Mouse (Mus musculus): ENCODE data around the gene Il15ra. TPM values are rescaled to one million over a fixed set of nuclear protein-coding genes. Genes with fewer than 3 reads are reported as not detected.

Il15ra gene
- polyA plus RNA-seq, 1 experiment from 2014 or later = 5.1 TPM

DNA sequence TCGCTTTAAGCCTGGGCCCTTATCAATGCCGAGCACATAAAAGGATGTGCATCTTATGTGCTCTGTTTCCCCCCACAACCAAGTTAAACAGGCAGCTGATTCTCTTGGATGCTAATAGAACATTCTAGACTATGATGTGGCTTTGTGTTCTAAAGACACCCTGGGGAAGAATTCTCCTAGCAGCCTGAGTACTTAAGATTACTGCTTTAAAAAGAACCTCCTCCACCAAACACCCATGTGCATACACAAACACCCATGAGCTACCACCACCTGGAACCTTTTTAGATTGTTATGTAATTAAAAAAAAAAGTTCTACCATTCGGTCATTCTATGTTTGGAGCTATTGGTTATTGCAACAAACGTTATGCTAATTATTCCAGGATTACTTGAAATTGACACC is 67.3 kb downstream of the Il15ra start:
- H3K27me3 ChIP-seq (ENCODE audit: insufficient read depth, poor library complexity, severe bottlenecking) = no peaks in the 10 kb centered on the region
- H3K9me3 ChIP-seq = no peaks in the 10 kb centered on the region
- peaks cover 20% of the 10 kb centered on the region for H3K36me3 ChIP-seq
- no peak overlapping the region for H3K27ac ChIP-seq
- 75% methylated on average over 4 of the region's 4 CpGs for WGBS
- DNase-seq (ENCODE audit: low spot score) = no peak
- 0 out of 2 replicates have a peak, but pooled peaks cover 11% of the 10 kb centered on the region for H3K4me1 ChIP-seq
- H3K4me3 ChIP-seq = no peak overlapping the region

DNA sequence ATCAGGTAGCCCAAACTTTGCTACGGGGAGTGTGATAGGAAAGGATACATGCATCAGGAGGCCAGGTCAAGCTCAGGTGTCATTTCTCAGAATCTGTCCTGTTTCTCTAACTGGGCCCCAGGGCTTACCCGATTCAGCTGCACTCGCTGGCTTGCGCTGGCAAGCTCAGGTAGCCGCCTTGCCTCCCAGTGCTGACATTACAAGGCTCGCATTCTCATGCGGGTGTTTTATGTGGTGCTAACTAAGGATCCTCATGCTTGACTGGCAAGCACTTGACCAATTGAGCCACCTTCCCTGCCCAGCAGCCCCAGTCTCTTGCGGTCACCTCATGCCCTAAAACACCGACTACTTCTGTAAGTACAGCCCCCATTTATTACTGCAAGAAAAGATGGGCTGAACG is 69.3 kb downstream of the Il15ra start:
- DNase-seq (ENCODE audit: low spot score) = no peak
- H3K36me3 ChIP-seq = peaks cover 5% of the 10 kb centered on the region
- 90% methylated on average over 10 of the region's 10 CpGs for WGBS
- H3K27ac ChIP-seq = no peak overlapping the region
- H3K9me3 ChIP-seq = no peaks in the 10 kb centered on the region
- peaks cover 16% of the 10 kb centered on the region for H3K4me1 ChIP-seq
- no peaks in the 10 kb centered on the region for H3K27me3 ChIP-seq (ENCODE audit: insufficient read depth, poor library complexity, severe bottlenecking)
- no peak overlapping the region for H3K4me3 ChIP-seq

DNA sequence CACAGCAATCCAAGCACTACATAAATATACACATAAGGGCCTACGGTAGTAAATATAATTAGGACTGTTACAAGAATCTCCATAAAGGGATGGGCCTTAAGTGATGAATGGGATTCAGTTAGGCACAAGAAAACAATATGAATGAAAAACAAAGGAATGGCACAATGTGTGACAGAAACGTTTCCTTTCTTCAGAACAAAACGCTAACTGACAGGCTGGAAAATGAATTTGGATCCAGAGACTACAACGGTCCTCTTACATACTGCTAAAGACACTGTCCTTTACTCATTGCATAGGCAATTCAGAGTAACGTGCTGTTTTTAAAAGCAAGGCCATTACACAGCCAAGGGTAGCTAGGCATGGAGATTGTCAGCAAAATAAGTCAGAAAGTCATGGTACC is 70.0 kb downstream of the Il15ra start:
- no peak for DNase-seq (ENCODE audit: low spot score)
- Histone ChIP-seq H3K9me3 (no peaks in the 10 kb centered on the region), H3K27me3 (ENCODE audit: insufficient read depth, poor library complexity, severe bottlenecking) (no peaks in the 10 kb centered on the region), H3K36me3 (peaks cover 6% of the 10 kb centered on the region), H3K4me3 (no peak overlapping the region), H3K4me1 (peaks cover 22% of the 10 kb centered on the region), H3K27ac (no peak overlapping the region)
- 91% methylated on average over 5 of the region's 5 CpGs for WGBS

- WGBS = 52% methylated on average over 8 of the region's 8 CpGs
- peaks cover 17% of the 10 kb centered on the region for H3K36me3 ChIP-seq
- peak overlapping the region; percentile 96 for H3K27ac ChIP-seq
- no peaks in the 10 kb centered on the region for H3K27me3 ChIP-seq (ENCODE audit: insufficient read depth, poor library complexity, severe bottlenecking)
- H3K9me3 ChIP-seq = no peaks in the 10 kb centered on the region
- DNase-seq (ENCODE audit: low spot score) = no peak
- peak overlapping the region; percentile 88 for H3K4me3 ChIP-seq
- H3K4me1 ChIP-seq = peaks cover 22% of the 10 kb centered on the region
Observed at GRCm38 (mm10) chr2:11776415-11776814, 71.3 kb downstream of the Il15ra start.

- H3K27ac ChIP-seq = peak within 1 kb of the TSS; percentile 96
- WGBS = under 1% methylated on average over 73 of the region's 73 CpGs
- H3K36me3 ChIP-seq = peaks cover 27% of the 10 kb centered on the region
- H3K27me3 ChIP-seq (ENCODE audit: insufficient read depth, poor library complexity, severe bottlenecking) = no peaks in the 10 kb centered on the region
- DNase-seq (ENCODE audit: low spot score) = peak; percentile 100
- H3K4me3 ChIP-seq = peak within 1 kb of the TSS; percentile 88
- H3K9me3 ChIP-seq = no peaks in the 10 kb centered on the region
- peaks cover 22% of the 10 kb centered on the region for H3K4me1 ChIP-seq
Observed at GRCm38 (mm10) chr2:11777091-11778068, 72.3 kb downstream of the Il15ra start, which contains the start of the genes Fbh1 and Ankrd16. Gene Fbh1 (minus strand): TSS chr2:11777582. Gene Ankrd16 (plus strand): TSS chr2:11777876.

- peak overlapping the region; percentile 88 for H3K4me3 ChIP-seq
- no peaks in the 10 kb centered on the region for H3K27me3 ChIP-seq (ENCODE audit: insufficient read depth, poor library complexity, severe bottlenecking)
- H3K9me3 ChIP-seq = no peaks in the 10 kb centered on the region
- H3K36me3 ChIP-seq = peaks cover 36% of the 10 kb centered on the region
- H3K4me1 ChIP-seq = peaks cover 22% of the 10 kb centered on the region
- peak; percentile 96 for DNase-seq (ENCODE audit: low spot score)
- under 1% methylated on average over 43 of the region's 43 CpGs for WGBS
- peak overlapping the region; percentile 96 for H3K27ac ChIP-seq
Observed at GRCm38 (mm10) chr2:11778087-11778823, 73.2 kb downstream of the Il15ra start.

Other genes with a start within 250 kb of the Il15ra start
- gene Pfkfb3, start 151.2 kb upstream of the Il15ra start, polyA plus RNA-seq (2016; fragmentation: Nextera tagmentation; extraction: Ambion mirVana) = 12.7 and 20.5 TPM in 2 replicates
- 107 and 146 TPM in 2 replicates for gene Rbm17, start 101.1 kb upstream of the Il15ra start, polyA plus RNA-seq (2016; fragmentation: Nextera tagmentation; extraction: Ambion mirVana)
- gene Gm17490, start 79.0 kb upstream of the Il15ra start, polyA plus RNA-seq (2016; fragmentation: Nextera tagmentation; extraction: Ambion mirVana) = not detected in 2 replicates
- gene Il2ra, start 62.5 kb upstream of the Il15ra start, polyA plus RNA-seq (2016; fragmentation: Nextera tagmentation; extraction: Ambion mirVana) = not detected in 2 replicates
- 102 and 127 TPM in 2 replicates for gene Fbh1, start 72.3 kb downstream of the Il15ra start, polyA plus RNA-seq (2016; fragmentation: Nextera tagmentation; extraction: Ambion mirVana)
- gene Ankrd16, start 72.6 kb downstream of the Il15ra start, polyA plus RNA-seq (2016; fragmentation: Nextera tagmentation; extraction: Ambion mirVana) = 37.9 and 38.5 TPM in 2 replicates